Mouse (Mus musculus): ENCODE data around the gene Plscr2. TPM values are rescaled to one million over a fixed set of nuclear protein-coding genes. Genes with fewer than 3 reads are reported as not detected.

The Plscr2 gene
- polyA plus RNA-seq, 1 experiment: not detected

DNA sequence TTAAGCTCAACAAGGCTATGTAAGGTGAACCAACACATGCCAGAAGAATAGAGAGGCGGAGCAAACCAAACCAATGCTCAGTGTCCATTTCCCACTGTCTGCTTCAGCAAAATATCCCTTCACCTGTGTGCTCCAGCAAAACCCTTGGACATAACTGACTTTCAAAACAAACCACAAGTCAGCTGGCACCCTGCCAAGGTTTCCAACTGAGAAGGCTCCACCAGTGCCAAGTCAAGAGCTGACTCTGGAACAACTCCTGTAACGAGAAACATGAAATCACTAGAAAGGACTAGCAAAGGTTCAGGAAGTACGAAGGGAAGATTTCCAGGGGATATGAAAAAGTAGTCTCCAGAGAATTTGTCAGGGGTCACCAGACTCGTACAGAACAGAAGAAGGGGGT lies 4.5 kb upstream of the Plscr2 start:
- WGBS: 48% methylated on average over 4 of the region's 4 CpGs

DNA sequence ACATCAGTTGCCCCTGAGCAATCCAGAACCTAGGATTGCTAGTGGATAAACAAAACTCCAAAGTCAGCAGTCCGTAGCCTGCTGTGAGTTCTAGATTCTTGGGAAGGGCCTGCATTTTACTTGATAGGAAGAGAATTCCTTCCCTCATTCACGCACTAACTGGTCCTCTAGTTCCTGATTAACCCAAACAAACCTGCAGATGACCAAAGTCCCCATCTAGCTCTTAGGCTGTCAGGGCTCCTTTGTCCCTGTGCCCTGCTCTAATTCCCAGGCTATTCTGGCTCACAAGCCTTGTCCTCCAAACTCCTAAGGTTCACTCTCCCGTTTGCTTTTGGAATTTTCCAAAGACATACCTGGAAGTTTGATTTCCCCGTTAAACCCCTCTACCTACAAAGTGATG lies 2.8 kb upstream of the Plscr2 start:
- TF ChIP-seq CTCF (IDR thresholded peaks at IDR 0.05; ENCODE audit: insufficient read depth, low read depth, low read length) (no peak), POLR2A (IDR thresholded peaks at IDR 0.05; ENCODE audit: insufficient read depth, low read depth, low read length) (no peak)
- WGBS: 93% methylated on average over 4 of the region's 4 CpGs

More for the DNA sequence above, 4.5 kb upstream of the Plscr2 start:
- Histone ChIP-seq H3K4me3 (ENCODE audit: insufficient read depth, low read depth, low read length) (no peak overlapping the region), H3K27ac (ENCODE audit: insufficient read depth, low read depth, low read length) (no peak overlapping the region), H3K4me1 (ENCODE audit: control insufficient read depth, insufficient read depth, low read length) (no peaks in the 10 kb centered on the region)
- TF ChIP-seq CTCF (IDR thresholded peaks at IDR 0.05; ENCODE audit: insufficient read depth, low read depth, low read length) (no peak), POLR2A (IDR thresholded peaks at IDR 0.05; ENCODE audit: insufficient read depth, low read depth, low read length) (no peak)

DNA sequence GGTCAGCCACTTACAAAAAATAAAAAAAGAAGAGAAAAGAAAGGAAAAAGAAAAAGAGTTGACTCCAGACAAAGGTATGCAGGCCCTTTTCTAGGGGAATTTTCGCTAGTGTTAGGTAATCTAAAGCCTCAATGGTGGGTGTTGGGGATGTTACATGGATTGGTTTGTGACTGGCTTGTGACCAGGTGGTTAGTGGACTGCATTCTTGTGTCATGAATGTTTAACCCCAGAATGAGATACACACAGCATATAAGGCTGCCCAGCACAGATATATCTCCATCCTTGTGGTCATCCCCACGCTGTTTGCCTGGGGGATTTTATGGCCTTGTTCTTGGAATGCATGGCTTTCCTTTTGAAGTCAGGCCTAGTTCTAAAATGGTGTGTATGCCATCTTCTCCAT lies 2.1 kb upstream of the Plscr2 start:
- H3K27ac ChIP-seq (ENCODE audit: insufficient read depth, low read depth, low read length): no peak overlapping the region
- no peak overlapping the region for H3K4me3 ChIP-seq (ENCODE audit: insufficient read depth, low read depth, low read length)
- TF ChIP-seq CTCF (IDR thresholded peaks at IDR 0.05; ENCODE audit: insufficient read depth, low read depth, low read length): no peak
- TF ChIP-seq POLR2A (IDR thresholded peaks at IDR 0.05; ENCODE audit: insufficient read depth, low read depth, low read length): no peak
- WGBS: 93% methylated on average over 2 of the region's 2 CpGs
- H3K4me1 ChIP-seq (ENCODE audit: control insufficient read depth, insufficient read depth, low read length): no peaks in the 10 kb centered on the region

More for the DNA sequence above, 2.8 kb upstream of the Plscr2 start:
- Histone ChIP-seq H3K4me3 (ENCODE audit: insufficient read depth, low read depth, low read length) (no peak overlapping the region), H3K27ac (ENCODE audit: insufficient read depth, low read depth, low read length) (no peak overlapping the region), H3K4me1 (ENCODE audit: control insufficient read depth, insufficient read depth, low read length) (no peaks in the 10 kb centered on the region)

DNA sequence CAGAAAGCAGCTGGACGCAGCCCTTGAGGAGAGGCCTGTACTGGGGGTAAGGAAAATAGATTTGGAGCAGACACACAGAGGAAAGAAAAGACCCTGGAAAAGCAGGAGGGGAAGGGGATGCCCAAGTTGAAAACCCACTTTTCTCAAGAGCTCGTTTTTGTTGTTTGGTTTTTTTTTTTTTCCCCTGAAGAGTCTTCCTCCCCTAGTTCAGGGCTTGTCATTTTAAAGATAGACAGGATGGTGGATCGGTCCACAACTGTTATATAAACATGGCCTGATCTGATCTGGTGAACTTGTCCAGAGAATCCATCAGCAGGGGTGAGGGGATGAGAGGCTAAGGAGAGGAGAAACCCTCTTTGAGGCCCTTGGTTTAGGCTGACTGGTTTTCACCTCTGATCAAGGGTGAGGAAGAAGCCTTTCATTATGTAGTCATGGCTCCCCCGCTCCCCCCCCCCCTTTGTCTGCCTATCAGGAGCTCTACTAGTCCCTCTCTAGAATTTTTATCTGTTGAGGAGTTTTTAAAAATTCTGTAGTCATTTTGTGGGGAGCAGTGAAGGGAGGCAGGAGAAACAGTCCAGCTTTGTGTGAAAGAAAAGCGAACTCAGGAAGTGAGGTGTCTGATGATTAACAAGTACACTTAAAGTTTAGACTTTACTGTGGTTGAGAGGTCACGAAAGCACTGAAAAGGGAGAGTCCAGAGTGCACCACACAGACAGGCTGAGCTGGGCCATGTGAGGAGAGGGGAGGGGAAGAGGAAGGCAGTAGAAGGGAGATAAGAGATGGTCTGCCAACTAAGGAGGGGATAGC lies 1.2 kb upstream of the Plscr2 start:
- WGBS: 87% methylated on average over 6 of the region's 6 CpGs
- TF ChIP-seq POLR2A (IDR thresholded peaks at IDR 0.05; ENCODE audit: insufficient read depth, low read depth, low read length): no peak
- TF ChIP-seq CTCF (IDR thresholded peaks at IDR 0.05; ENCODE audit: insufficient read depth, low read depth, low read length): no peak
- H3K4me3 ChIP-seq (ENCODE audit: insufficient read depth, low read depth, low read length): no peak overlapping the region

DNA sequence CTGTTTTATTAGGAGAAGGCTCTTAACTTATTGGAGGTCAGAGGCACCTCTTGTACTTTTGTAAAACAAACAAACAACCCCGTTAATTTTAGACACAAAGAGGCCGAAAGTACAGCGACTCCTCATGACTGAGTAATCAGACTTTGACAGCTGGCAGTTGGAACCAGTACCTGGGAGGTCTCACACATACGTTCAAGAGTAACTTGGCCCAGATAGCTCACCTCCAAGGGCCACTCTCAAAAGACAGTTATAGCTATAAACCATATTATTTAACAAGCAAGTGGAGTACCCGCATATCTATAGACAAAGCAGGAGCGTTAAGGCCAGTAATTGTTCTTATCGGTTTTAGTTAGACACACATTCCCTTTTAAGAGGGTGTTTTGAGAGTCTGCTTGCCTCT lies 958 bp downstream of the Plscr2 start:
- WGBS: 72% methylated on average over 7 of the region's 7 CpGs
- TF ChIP-seq CTCF (IDR thresholded peaks at IDR 0.05; ENCODE audit: insufficient read depth, low read depth, low read length) (no peak), POLR2A (IDR thresholded peaks at IDR 0.05; ENCODE audit: insufficient read depth, low read depth, low read length) (no peak)
- no peaks in the 10 kb centered on the region for H3K4me1 ChIP-seq (ENCODE audit: control insufficient read depth, insufficient read depth, low read length)
- no peak overlapping the region for H3K4me3 ChIP-seq (ENCODE audit: insufficient read depth, low read depth, low read length)
- no peak overlapping the region for H3K27ac ChIP-seq (ENCODE audit: insufficient read depth, low read depth, low read length)

More for the DNA sequence above, 1.2 kb upstream of the Plscr2 start:
- Histone ChIP-seq H3K27ac (ENCODE audit: insufficient read depth, low read depth, low read length) (no peak overlapping the region), H3K4me1 (ENCODE audit: control insufficient read depth, insufficient read depth, low read length) (no peaks in the 10 kb centered on the region)

DNA sequence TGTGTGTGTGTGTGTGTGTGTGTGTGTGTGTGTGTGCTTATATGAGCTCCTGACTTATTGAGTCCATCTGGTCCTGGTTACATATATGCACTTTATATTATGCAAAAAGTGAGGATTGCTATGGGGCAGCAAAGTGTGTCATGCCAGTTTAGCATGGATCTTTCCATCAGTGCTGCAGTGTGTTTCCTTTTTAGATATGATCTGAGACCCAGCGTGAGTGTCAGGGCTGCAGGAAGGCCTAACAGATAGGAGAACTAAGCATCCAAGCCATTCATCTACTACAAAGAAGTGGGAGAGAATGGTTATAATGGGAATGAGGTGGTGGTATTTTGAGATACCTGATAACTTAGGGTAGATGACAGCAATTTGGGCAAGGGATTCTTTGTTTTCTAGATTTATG lies 4.6 kb downstream of the Plscr2 start:
- TF ChIP-seq POLR2A (IDR thresholded peaks at IDR 0.05; ENCODE audit: insufficient read depth, low read depth, low read length) (no peak), CTCF (IDR thresholded peaks at IDR 0.05; ENCODE audit: insufficient read depth, low read depth, low read length) (no peak)
- WGBS: 85% methylated on average over 1 of the region's 1 CpGs
- H3K4me3 ChIP-seq (ENCODE audit: insufficient read depth, low read depth, low read length): no peak overlapping the region
- no peak overlapping the region for H3K27ac ChIP-seq (ENCODE audit: insufficient read depth, low read depth, low read length)
- H3K4me1 ChIP-seq (ENCODE audit: control insufficient read depth, insufficient read depth, low read length): no peaks in the 10 kb centered on the region

DNA sequence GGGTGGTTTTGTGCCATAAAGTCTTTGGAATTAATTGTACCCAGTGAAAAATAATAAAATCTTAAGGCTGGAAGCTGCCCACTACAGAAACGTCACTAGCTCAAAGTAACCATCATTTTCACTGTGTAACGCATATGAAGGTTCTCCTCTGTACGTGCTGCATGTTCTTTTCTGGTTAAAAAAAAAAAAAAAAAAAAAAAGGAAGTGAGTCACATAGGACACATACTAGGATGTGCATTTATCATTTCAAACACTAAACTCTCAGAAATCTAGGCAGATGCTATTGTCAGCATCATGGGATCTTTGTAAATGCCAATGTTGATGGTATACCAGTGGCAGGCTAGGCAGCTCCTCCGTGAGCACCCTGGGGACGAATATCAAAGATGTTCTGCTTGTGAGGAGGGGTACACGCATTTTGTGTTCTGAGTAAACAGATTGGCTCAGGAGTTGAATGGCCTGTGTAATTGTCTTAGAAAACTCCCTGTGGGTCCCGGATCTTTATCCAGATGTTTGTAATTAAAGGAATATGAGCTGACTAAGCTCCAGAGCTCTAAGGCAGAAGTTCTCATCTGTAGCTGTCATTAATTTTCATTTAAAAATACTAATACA lies 7.3 kb downstream of the Plscr2 start:
- Histone ChIP-seq H3K4me1 (ENCODE audit: control insufficient read depth, insufficient read depth, low read length) (no peaks in the 10 kb centered on the region), H3K4me3 (ENCODE audit: insufficient read depth, low read depth, low read length) (no peak overlapping the region), H3K27ac (ENCODE audit: insufficient read depth, low read depth, low read length) (no peak overlapping the region)
- TF ChIP-seq CTCF (IDR thresholded peaks at IDR 0.05; ENCODE audit: insufficient read depth, low read depth, low read length): no peak
- no peak for TF ChIP-seq POLR2A (IDR thresholded peaks at IDR 0.05; ENCODE audit: insufficient read depth, low read depth, low read length)
- 50% methylated on average over 7 of the region's 7 CpGs for WGBS

DNA sequence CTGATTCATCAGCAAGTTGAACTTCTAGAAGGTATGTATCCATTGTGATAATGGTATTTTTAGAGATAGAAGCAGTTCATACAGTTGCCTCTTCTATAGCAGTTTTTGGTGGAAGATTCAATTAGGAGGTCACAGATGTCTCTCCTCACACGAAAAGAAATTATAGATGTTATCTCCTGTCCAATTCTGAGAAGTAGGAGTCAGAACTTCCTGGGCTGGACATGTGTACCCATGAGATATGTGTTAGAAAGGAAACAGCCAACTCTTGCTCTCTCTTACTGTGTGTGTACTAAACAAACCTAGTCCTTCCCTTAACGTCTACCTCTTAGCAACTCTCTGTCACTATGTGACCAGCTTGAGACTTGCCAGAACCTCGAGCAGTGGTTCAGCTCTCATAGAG lies 14.3 kb downstream of the Plscr2 start:
- TF ChIP-seq POLR2A (IDR thresholded peaks at IDR 0.05; ENCODE audit: insufficient read depth, low read depth, low read length) (no peak), CTCF (IDR thresholded peaks at IDR 0.05; ENCODE audit: insufficient read depth, low read depth, low read length) (no peak)
- H3K27ac ChIP-seq (ENCODE audit: insufficient read depth, low read depth, low read length): no peak overlapping the region
- H3K4me3 ChIP-seq (ENCODE audit: insufficient read depth, low read depth, low read length): no peak overlapping the region
- no peaks in the 10 kb centered on the region for H3K4me1 ChIP-seq (ENCODE audit: control insufficient read depth, insufficient read depth, low read length)
- WGBS: 79% methylated on average over 3 of the region's 3 CpGs

DNA sequence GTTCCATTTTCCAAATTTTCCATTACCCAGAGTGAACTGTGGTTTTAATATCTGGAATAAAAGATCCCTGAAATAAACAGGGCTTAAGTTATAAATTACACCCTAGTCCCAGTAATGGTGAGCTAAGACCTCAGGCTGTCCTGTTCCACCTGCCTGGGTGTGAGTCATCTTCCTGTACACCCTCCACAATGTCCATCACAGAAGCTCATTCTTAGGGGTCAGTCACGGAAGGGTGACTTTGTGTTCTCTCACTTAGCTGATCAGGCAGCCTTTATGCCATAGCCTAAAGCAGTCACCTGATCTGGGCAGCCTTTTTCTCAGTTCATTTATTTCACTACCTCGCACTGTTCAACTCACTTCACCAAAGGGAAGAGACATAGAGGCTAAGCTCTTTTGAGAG lies 16.8 kb downstream of the Plscr2 start:
- 83% methylated on average over 2 of the region's 2 CpGs for WGBS

More for the DNA sequence above, 16.8 kb downstream of the Plscr2 start:
- Histone ChIP-seq H3K4me3 (ENCODE audit: insufficient read depth, low read depth, low read length) (no peak overlapping the region), H3K27ac (ENCODE audit: insufficient read depth, low read depth, low read length) (no peak overlapping the region), H3K4me1 (ENCODE audit: control insufficient read depth, insufficient read depth, low read length) (no peaks in the 10 kb centered on the region)
- no peak for TF ChIP-seq CTCF (IDR thresholded peaks at IDR 0.05; ENCODE audit: insufficient read depth, low read depth, low read length)
